Mouse (Mus musculus) thymus, adult 2 months (tissue): ENCODE measurements around the gene Ebf1.

Experiments
- CTCF ChIP-seq: fragments of 200-500 bp; IDR thresholded peaks from 2 replicates; pipeline ENCODE4 v1.5.1; 2012; ENCODE audit warnings: mild to moderate bottlenecking, control low read depth, low read length, moderate library complexity, borderline replicate concordance; ENCODE audit not compliant: control insufficient read depth, poor library complexity, insufficient read depth; ENCODE audit errors: extremely low read depth
- POLR2A ChIP-seq: fragments of 200-500 bp; IDR thresholded peaks from 2 replicates; pipeline ENCODE4 v1.6.1; 2012; ENCODE audit warnings: mild to moderate bottlenecking, low read length, control low read depth, moderate library complexity; ENCODE audit not compliant: control insufficient read depth, poor library complexity, insufficient read depth; ENCODE audit errors: extremely low read depth

DNA sequence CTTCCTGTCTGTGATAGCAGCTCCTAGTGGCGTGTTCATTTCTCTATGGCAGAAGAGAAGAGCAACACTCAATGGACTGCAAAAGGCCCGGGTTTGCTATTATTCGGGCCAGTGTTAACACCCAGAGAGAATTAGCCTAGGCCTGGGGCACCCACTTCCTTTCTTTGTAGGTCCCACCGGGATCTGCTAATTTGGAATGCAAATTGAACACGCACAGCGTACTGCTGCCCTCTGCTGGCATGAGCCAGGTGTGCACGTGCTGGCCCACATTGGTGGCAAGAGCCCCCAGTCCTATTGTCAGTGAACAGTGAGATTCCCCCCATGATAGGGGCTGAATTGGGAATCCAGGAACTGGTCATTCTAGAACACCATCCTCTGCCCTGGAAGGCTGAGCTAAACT is 391.0 kb downstream of the Ebf1 start:
- TF ChIP-seq CTCF (peak; percentile 94), POLR2A (no peak)
